Mouse (Mus musculus) hematopoietic multipotent progenitor cell, adult 10-12 weeks (in vitro differentiated cells): ENCODE results near the gene Sec14l5. TPM values are rescaled to one million over a fixed set of nuclear protein-coding genes. Genes with fewer than 3 reads are reported as not detected.

Source experiments
- polyA plus RNA-seq: library from polyadenylated mRNA; stranded (reverse); fragments of >175 nt; gene quantifications from 2 replicates; pipeline ENCODE4 v1.2.3, GENCODE M21; 2012; ENCODE audit warnings: low replicate concordance

The Sec14l5 gene
- 0.09 TPM in 1 of 2 replicates, not detected in the other for polyA plus RNA-seq

GRCm38 (mm10) chr16:5147037-5147385 is at the start of gene Sec14l5:
Gene Sec14l5 (plus strand): TSS chr16:5147109.

DNA sequence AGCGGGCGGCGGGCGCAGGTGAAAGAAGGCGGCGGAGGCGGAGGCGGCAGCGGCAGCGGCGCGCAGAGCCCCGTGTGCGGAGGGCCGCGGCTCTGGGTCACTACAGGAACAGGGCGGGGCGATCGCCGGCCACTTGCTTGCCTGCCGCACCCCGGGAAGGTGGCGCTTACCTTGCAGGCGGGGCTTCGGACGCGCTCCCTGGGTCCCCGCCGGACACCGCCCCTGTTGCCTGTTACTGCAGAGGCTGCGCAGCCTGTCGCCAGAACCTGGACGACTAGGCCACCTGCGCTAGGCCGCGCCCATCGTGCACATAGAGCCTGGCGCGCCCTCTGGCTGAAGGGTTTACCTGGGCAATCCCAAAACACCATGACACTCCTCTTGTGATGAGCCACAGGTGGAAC is 14.5 kb upstream of the Sec14l5 start, which contains the start of gene Ppl:
Gene Ppl, minus strand, starts transcription at position 21 of the 401 bp plus-strand sequence.

GRCm38 (mm10) chr16:5203668-5204433 is 56.9 kb downstream of the Sec14l5 start, which contains the start of gene Nagpa:
Gene Nagpa (minus strand): TSS chr16:5204012.

DNA sequence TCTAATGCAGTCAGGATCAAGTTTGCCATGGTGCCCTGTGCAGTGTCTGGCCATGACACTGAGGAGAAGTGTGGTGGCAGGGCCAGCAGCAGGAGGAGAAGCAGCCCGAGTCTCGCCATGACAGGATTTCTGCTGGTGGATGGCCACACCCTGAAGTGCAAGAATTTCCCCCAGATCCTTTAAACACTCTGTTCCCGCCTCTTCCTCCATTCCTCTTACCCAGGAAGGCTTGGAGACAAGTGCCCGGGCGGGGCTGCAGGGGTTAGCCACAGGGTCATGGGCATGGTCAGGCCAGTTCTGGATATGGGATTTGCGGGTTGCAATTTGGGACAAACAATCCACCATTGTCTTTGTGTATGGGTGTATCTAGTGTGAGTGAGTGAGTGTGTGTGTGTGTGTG is 75.2 kb downstream of the Sec14l5 start, which contains the start of gene AU021092:
Gene AU021092, minus strand, starts transcription at position 160 of the 400 bp plus-strand sequence.

GRCm38 (mm10) chr16:5233418-5234313 is 86.8 kb downstream of the Sec14l5 start, which contains the start of gene Alg1:
Gene Alg1 (plus strand): TSS chr16:5233621.

Other genes starting within 250 kb of the Sec14l5 start
- 29.1 and 39.8 TPM in 2 replicates for gene Nudt16l1, start 208.3 kb upstream of the Sec14l5 start, polyA plus RNA-seq
- 44.5 and 87.9 TPM in 2 replicates for gene Anks3, start 182.9 kb upstream of the Sec14l5 start, polyA plus RNA-seq
- gene Sept12, start 149.3 kb upstream of the Sec14l5 start, polyA plus RNA-seq, result not detected in 2 replicates
- not detected in 2 replicates for gene Smim22, start 139.8 kb upstream of the Sec14l5 start, polyA plus RNA-seq
- 205 and 264 TPM in 2 replicates for gene Rogdi, start 133.6 kb upstream of the Sec14l5 start, polyA plus RNA-seq
- 14.7 and 34.6 TPM in 2 replicates for gene Glyr1, start 97.2 kb upstream of the Sec14l5 start, polyA plus RNA-seq
- gene Ubn1, start 97.1 kb upstream of the Sec14l5 start, polyA plus RNA-seq, result 21.6 and 26.2 TPM in 2 replicates
- 1.9 and 3.0 TPM in 2 replicates for gene Ppl, start 14.7 kb upstream of the Sec14l5 start, polyA plus RNA-seq
- 35.6 and 64.5 TPM in 2 replicates for gene Nagpa, start 56.9 kb downstream of the Sec14l5 start, polyA plus RNA-seq
- gene AU021092, start 75.2 kb downstream of the Sec14l5 start, polyA plus RNA-seq, result 1.3 TPM in 1 of 2 replicates, not detected in the other
- 12.9 and 22.3 TPM in 2 replicates for gene Alg1, start 86.5 kb downstream of the Sec14l5 start, polyA plus RNA-seq
- gene Eef2kmt, start 108.9 kb downstream of the Sec14l5 start, polyA plus RNA-seq, result 3.2 and 6.1 TPM in 2 replicates